Comparison of ENCODE assay signal across 28 mouse cellular contexts in the genomic region with DNA sequence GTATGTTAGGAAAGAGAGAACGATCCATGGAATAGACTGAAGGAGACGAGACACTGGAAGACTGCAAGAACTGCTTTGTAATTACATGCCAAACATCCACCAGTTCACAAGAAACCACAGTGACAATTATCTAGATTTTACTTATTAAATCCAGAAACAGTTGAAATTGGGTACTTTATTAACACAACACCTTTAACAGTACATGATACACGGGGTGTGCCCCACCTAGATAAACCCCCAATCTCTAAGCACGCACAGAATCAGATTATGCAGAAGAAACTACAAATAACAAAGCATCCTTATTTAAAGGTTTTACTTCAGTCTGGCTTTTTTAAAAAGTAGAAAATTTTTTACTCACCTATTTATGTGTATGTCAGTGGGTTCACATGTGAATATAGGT.
"Had no signal": no experiment of that assay in that cellular context is flagged by ENCODE, and none has a peak within 500 bp of the region (broad histone marks: within the 10 kb centered on the region; RNA-seq: fewer than 3 reads in every experiment).

No protein-coding gene starts in this region.

- DNase-seq: cerebellum, adult 8-10 months; cerebellum, adult 9-10 months; cerebellum, adult 9-11 months; cerebellum, postnatal 10 days; cerebellum, postnatal 14 days; cerebellum, postnatal 25 days; cerebellum, postnatal 36 days; embryo, embryonic 11 days; forebrain, postnatal 0 days; gastrocnemius, adult 2 months; gastrocnemius, postnatal 10 days; gastrocnemius, postnatal 14 days; gastrocnemius, postnatal 25 days; gastrocnemius, postnatal 36 days; heart, adult 11 months; heart, adult 18-20 months; heart, adult 2 months had no signal

- H3K4me3 ChIP-seq: embryonic facial prominence, embryonic 10.5 days; embryonic facial prominence, embryonic 12.5 days; embryonic facial prominence, embryonic 13.5 days; embryonic facial prominence, embryonic 15.5 days; erythroblast, embryonic 14.5 days; forebrain, embryonic 10.5 days; forebrain, embryonic 12.5 days; forebrain, embryonic 13.5 days; forebrain, embryonic 15.5 days; gastrocnemius, adult 2 months; heart, adult 2 months had no signal

- ATAC-seq: forebrain, embryonic 13.5 days; forebrain, embryonic 14.5 days; forebrain, embryonic 15.5 days; forebrain, embryonic 16.5 days; forebrain, postnatal 0 days had no signal

- H3K27ac ChIP-seq: embryonic facial prominence, embryonic 10.5 days; embryonic facial prominence, embryonic 12.5 days; embryonic facial prominence, embryonic 13.5 days; embryonic facial prominence, embryonic 15.5 days; forebrain, embryonic 10.5 days; forebrain, embryonic 12.5 days; forebrain, embryonic 13.5 days; forebrain, embryonic 15.5 days; heart, adult 2 months had no signal

- H3K27me3 ChIP-seq: embryonic facial prominence, embryonic 12.5 days; embryonic facial prominence, embryonic 13.5 days; embryonic facial prominence, embryonic 15.5 days; forebrain, embryonic 12.5 days; forebrain, embryonic 13.5 days; forebrain, embryonic 15.5 days had no signal

- H3K9ac ChIP-seq: embryonic facial prominence, embryonic 12.5 days; embryonic facial prominence, embryonic 13.5 days; embryonic facial prominence, embryonic 15.5 days; forebrain, embryonic 12.5 days; forebrain, embryonic 13.5 days; forebrain, embryonic 15.5 days; forebrain, postnatal 0 days had no signal

- H3K4me2 ChIP-seq: embryonic facial prominence, embryonic 12.5 days; embryonic facial prominence, embryonic 13.5 days; embryonic facial prominence, embryonic 15.5 days; forebrain, embryonic 12.5 days; forebrain, embryonic 13.5 days; forebrain, embryonic 15.5 days had no signal

- H3K36me3 ChIP-seq: embryonic facial prominence, embryonic 12.5 days; embryonic facial prominence, embryonic 13.5 days; embryonic facial prominence, embryonic 15.5 days; forebrain, embryonic 12.5 days; forebrain, embryonic 15.5 days had no signal

- H3K9me3 ChIP-seq: embryonic facial prominence, embryonic 10.5 days; embryonic facial prominence, embryonic 12.5 days; embryonic facial prominence, embryonic 13.5 days; embryonic facial prominence, embryonic 15.5 days; forebrain, embryonic 12.5 days; forebrain, embryonic 13.5 days; forebrain, embryonic 15.5 days had no signal

- H3K4me1 ChIP-seq: embryonic facial prominence, embryonic 10.5 days; embryonic facial prominence, embryonic 12.5 days; forebrain, embryonic 10.5 days had no signal
